Mouse (Mus musculus): ENCODE measurements at regions not wholly inside any gene's neighbourhood (a gene's known extent, or its start where the extent isn't known, plus 50 kb on each side); places are given as distances from the start of the nearest gene placed in this dataset.

DNA sequence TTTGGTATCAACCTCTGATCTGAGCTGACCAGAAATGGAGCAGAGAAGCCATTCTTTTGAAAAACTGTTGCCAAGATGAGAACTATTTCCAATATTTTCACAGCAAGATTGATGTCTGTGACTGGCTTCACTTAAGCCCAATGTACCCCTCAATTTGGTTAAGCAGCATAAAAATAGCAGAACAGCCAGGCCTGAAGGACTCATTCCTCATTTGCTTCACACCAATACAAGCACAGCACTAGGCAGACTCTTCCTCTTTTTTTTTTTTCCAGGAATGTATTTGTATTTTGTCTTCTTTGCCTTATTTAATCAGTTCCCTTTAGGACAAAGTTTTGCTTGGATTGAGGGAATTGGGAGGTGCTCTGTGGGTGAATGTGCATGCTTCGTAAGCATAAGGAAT lies 441.4 kb upstream of the Btbd3 start:
- H3K27me3 ChIP-seq: no peaks in the 10 kb centered on the region
- no peak overlapping the region for H3K27ac ChIP-seq
- WGBS: 95% methylated on average over 1 of the region's 1 CpGs
- no peak overlapping the region for H3K4me2 ChIP-seq
- no peak overlapping the region for H3K4me3 ChIP-seq (replicated peaks)
- H3K36me3 ChIP-seq: no peaks in the 10 kb centered on the region
- ATAC-seq (ENCODE audit: insufficient number of reproducible peaks, insufficient read depth, low FRiP score, low TSS enrichment, low read depth): no peak
- H3K9ac ChIP-seq (replicated peaks): no peak overlapping the region
- no peaks in the 10 kb centered on the region for H3K9me3 ChIP-seq
- H3K4me1 ChIP-seq (replicated peaks): no peaks in the 10 kb centered on the region

DNA sequence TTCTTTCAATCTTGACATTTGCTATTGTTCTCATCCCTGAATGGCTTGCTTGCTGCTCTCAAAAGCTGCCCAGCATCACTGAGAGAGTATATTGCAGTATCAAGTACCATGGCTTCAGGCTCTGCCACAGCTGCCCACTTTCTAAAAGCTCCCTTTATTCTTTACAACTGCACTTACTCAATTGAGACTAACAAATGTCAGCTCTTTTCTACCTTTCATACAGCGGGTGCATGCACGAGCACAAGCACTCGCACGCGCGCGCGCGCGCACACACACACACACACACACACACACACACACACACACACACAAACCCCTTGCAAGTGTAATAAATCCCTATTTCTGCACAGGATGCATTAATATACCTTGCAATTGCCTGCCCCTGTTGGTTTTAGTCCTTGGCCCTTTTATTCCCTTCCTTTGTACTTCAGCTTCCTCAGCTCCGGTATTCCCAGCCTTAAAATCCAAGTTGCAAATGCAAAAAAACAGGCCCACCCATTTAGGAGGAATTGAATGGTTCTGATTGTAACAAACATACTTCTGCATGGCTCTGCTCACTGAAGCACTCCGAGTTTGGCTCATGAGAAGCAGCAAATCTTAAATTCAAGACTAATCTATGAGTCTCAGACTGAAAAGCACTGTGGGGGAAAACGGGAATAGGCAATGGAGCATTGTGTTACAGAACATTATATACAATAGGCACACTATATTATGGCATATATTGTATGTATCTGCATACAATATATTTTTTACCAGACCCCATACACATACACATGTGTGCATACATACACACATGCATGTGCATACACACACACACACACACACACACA lies 447.7 kb upstream of the Btbd3 start:
- H3K27ac ChIP-seq: no peak overlapping the region
- H3K9ac ChIP-seq (replicated peaks): no peak overlapping the region
- H3K4me1 ChIP-seq (replicated peaks): no peaks in the 10 kb centered on the region
- H3K27me3 ChIP-seq: no peaks in the 10 kb centered on the region
- ATAC-seq (ENCODE audit: insufficient number of reproducible peaks, insufficient read depth, low FRiP score, low TSS enrichment, low read depth): no peak
- no peaks in the 10 kb centered on the region for H3K36me3 ChIP-seq
- H3K4me2 ChIP-seq: no peak overlapping the region
- H3K9me3 ChIP-seq: no peaks in the 10 kb centered on the region
- 87% methylated on average over 13 of the region's 13 CpGs for WGBS
- H3K4me3 ChIP-seq (replicated peaks): no peak overlapping the region

DNA sequence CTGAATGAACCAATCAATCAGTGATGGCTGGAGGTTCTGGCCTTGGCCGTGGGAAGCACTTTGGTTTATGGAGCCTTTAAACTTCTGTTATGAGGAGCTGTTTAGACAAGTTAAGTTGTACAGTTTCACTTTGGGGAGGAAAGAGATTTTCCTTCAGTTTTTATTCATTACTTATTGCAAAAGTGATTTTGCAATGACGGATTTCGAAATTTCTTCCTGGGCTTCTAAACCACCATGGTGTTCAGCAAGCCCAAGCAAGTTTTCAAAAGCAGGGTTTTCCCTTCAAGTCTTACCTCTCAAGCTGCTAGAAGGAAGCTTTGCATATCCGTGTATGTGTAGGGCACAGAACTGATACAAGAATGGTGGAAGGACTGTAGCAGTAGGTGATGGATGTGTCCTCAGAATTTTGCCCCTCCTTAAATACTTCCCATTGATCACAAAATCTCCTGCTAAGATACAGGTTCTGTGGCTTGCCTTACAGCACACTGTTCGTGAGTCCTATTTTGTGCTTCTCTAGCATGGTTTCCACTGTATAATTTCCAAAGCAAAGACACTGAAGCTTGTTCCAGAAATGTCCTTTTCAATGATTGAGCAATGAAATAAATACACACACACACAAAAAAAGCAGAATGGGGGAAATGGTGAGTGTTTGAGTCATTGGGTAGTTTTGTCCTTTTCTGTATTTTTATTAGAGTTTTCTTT lies 448.6 kb upstream of the Btbd3 start:
- H3K4me1 ChIP-seq (replicated peaks): no peaks in the 10 kb centered on the region
- ATAC-seq (ENCODE audit: insufficient number of reproducible peaks, insufficient read depth, low FRiP score, low TSS enrichment, low read depth): no peak
- WGBS: 77% methylated on average over 5 of the region's 5 CpGs
- no peak overlapping the region for H3K4me3 ChIP-seq (replicated peaks)
- H3K9me3 ChIP-seq: no peaks in the 10 kb centered on the region
- no peaks in the 10 kb centered on the region for H3K27me3 ChIP-seq
- no peak overlapping the region for H3K9ac ChIP-seq (replicated peaks)
- H3K4me2 ChIP-seq: no peak overlapping the region
- no peak overlapping the region for H3K27ac ChIP-seq
- no peaks in the 10 kb centered on the region for H3K36me3 ChIP-seq

GRCm38 (mm10) chr2:137794841-137795240 lies 461.5 kb upstream of the Btbd3 start:
- Histone ChIP-seq H3K9ac (replicated peaks) (no peak overlapping the region), H3K9me3 (no peaks in the 10 kb centered on the region), H3K4me3 (replicated peaks) (no peak overlapping the region), H3K4me1 (replicated peaks) (no peaks in the 10 kb centered on the region), H3K36me3 (no peaks in the 10 kb centered on the region), H3K27me3 (no peaks in the 10 kb centered on the region), H3K4me2 (no peak overlapping the region), H3K27ac (no peak overlapping the region)
- ATAC-seq (ENCODE audit: insufficient number of reproducible peaks, insufficient read depth, low FRiP score, low TSS enrichment, low read depth): no peak
- 85% methylated on average over 2 of the region's 2 CpGs for WGBS

DNA sequence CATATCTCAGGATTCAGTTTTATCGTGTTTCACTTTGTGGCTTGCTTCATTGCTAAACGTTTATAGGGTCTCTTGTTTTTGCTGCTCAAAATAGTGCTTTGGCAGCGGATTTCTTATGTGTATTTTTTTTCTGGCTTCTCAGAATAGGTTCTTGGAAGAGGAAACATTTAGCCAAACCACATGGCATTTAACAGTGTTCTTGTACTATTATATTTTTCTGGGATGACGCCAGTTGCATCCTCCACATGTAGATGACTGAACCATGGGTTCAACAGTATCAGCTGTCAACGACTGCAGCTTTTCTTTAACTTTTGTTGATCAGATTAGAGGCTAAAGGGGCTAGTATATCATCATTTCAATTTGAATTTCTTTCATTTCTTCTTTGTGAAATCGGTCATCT lies 472.3 kb upstream of the Btbd3 start:
- no peak for ATAC-seq (ENCODE audit: insufficient number of reproducible peaks, insufficient read depth, low FRiP score, low TSS enrichment, low read depth)
- Histone ChIP-seq H3K4me3 (replicated peaks) (no peak overlapping the region), H3K9ac (replicated peaks) (no peak overlapping the region), H3K27ac (no peak overlapping the region), H3K4me2 (no peak overlapping the region), H3K36me3 (no peaks in the 10 kb centered on the region), H3K27me3 (no peaks in the 10 kb centered on the region), H3K9me3 (no peaks in the 10 kb centered on the region), H3K4me1 (replicated peaks) (no peaks in the 10 kb centered on the region)
- 85% methylated on average over 6 of the region's 6 CpGs for WGBS

DNA sequence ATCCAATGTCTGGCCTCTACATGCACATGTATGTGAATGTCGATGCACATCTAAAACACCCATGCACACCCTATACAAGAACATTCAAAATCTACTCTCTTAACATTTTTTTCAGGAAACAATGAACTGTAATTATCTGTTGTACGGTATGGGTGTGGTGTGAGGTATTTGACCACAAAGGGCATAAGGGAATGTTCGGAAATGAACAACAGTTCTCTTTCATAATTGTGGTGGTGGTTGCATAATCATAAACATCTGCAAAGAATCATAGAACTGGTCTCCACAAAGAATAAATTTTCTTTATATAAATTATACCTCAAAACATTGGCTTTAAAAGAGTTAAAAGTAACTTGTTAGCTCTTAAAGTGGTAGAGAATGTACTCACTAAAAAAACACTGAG lies 478.9 kb upstream of the Btbd3 start:
- Histone ChIP-seq H3K9ac (replicated peaks) (no peak overlapping the region), H3K36me3 (no peaks in the 10 kb centered on the region), H3K4me3 (replicated peaks) (no peak overlapping the region), H3K27ac (no peak overlapping the region), H3K27me3 (no peaks in the 10 kb centered on the region), H3K4me1 (replicated peaks) (no peaks in the 10 kb centered on the region), H3K9me3 (no peaks in the 10 kb centered on the region), H3K4me2 (no peak overlapping the region)
- ATAC-seq (ENCODE audit: insufficient number of reproducible peaks, insufficient read depth, low FRiP score, low TSS enrichment, low read depth): no peak
- WGBS: 82% methylated on average over 3 of the region's 3 CpGs

- H3K4me3 ChIP-seq (replicated peaks): no peak overlapping the region
- no peaks in the 10 kb centered on the region for H3K27me3 ChIP-seq
- H3K27ac ChIP-seq: no peak overlapping the region
- no peak for ATAC-seq (ENCODE audit: insufficient number of reproducible peaks, insufficient read depth, low FRiP score, low TSS enrichment, low read depth)
- H3K36me3 ChIP-seq: no peaks in the 10 kb centered on the region
- no peak overlapping the region for H3K9ac ChIP-seq (replicated peaks)
- no peaks in the 10 kb centered on the region for H3K9me3 ChIP-seq
- H3K4me2 ChIP-seq: no peak overlapping the region
- H3K4me1 ChIP-seq (replicated peaks): no peaks in the 10 kb centered on the region
Measured at GRCm38 (mm10) chr2:137764785-137765184, 491.6 kb upstream of the Btbd3 start.

DNA sequence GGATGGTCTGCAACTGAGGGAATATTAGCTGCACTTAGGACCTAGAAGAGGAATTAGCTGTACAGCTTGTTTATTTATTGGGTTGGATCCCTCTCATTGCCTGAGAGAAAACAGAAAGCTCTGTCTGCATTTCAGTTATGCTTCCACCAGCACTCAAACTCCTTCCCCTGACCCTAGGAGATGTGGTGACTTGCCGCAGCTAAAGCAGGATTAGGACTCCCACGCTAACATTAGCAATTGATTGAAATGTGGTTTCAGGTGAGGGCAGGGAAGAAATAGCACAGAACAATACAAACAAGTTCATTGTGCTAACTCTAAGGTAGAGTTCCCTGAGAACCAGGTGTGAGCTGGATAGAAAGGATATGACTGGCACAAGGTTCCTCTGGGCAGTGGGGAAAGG lies 496.9 kb upstream of the Btbd3 start:
- H3K27me3 ChIP-seq: no peaks in the 10 kb centered on the region
- ATAC-seq (ENCODE audit: insufficient number of reproducible peaks, insufficient read depth, low FRiP score, low TSS enrichment, low read depth): no peak
- no peaks in the 10 kb centered on the region for H3K9me3 ChIP-seq
- H3K4me1 ChIP-seq (replicated peaks): peaks cover 14% of the 10 kb centered on the region
- H3K36me3 ChIP-seq: no peaks in the 10 kb centered on the region
- 87% methylated on average over 2 of the region's 2 CpGs for WGBS
- no peak overlapping the region for H3K4me3 ChIP-seq (replicated peaks)
- no peak overlapping the region for H3K27ac ChIP-seq
- H3K9ac ChIP-seq (replicated peaks): no peak overlapping the region
- H3K4me2 ChIP-seq: no peak overlapping the region

DNA sequence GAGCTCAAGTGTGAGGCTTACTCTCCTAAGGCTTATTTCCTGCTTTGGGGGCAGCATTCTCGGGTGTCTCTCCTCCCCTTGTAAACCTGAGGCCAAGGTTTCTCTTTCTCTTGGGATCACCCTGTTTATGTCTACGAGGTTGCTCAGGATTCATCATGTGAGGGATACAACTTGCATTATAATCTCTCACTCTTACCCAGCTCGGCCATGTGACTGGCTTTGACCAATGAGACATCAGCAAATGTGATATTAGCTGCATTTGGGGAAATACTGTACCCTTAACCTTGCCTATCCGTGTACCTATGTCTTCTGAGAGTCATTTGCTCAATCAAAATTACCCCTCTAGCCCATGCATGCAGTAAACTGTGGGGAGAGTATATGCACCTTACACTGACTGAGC lies 498.0 kb upstream of the Btbd3 start:
- WGBS: 69% methylated on average over 4 of the region's 4 CpGs
- no peak overlapping the region for H3K27ac ChIP-seq
- ATAC-seq (ENCODE audit: insufficient number of reproducible peaks, insufficient read depth, low FRiP score, low TSS enrichment, low read depth): no peak
- no peaks in the 10 kb centered on the region for H3K9me3 ChIP-seq
- H3K4me1 ChIP-seq (replicated peaks): peaks cover 14% of the 10 kb centered on the region
- no peak overlapping the region for H3K9ac ChIP-seq (replicated peaks)
- no peak overlapping the region for H3K4me3 ChIP-seq (replicated peaks)
- H3K4me2 ChIP-seq: no peak overlapping the region
- H3K36me3 ChIP-seq: no peaks in the 10 kb centered on the region
- H3K27me3 ChIP-seq: no peaks in the 10 kb centered on the region

DNA sequence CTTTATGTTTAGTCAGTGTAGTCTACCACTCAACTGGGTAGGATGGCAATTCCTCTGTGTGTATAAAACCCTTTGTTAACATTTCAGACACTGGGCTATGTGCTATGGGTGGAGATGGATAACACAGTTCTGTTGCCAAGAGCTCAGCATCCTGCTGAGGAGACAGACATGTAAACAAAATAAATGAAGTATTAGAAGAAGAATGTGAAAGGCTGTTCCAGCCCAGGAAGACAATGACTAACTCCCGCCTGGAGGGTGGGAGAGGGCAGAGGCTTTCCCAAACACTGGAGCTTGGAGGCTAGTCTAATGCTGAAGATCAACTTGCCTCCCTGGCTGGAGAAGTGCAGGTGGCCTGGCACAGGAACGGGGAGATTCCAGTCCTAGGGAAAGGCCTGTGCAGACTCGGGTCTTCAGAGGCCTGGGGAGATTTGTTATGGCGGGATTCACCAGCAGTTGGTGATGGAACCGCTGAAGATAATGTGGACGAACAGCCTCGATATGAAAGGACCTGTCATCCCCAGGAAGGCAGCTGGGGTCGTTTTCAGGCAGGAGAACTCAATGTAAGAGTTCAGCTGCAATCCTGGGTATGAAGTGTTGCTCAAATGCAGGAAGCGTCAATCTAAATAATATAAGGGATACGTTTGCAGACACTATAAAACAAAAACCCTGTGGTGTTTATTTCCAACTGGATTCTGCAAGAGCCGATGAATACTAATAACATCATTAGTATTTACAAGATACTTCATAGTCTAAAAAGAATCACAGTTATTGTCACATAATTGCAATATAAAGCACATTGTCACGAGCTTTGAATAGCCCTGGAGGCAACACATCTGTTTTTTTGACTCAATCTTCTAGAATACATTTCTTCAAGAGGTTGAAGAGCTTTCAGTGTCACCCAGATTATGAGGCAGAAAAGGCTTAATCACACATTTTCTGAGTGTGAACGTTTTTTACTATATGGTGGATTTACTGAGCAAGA lies 498.8 kb upstream of the Btbd3 start:
- no peak overlapping the region for H3K9ac ChIP-seq (replicated peaks)
- H3K4me1 ChIP-seq (replicated peaks): peaks cover 14% of the 10 kb centered on the region
- no peaks in the 10 kb centered on the region for H3K36me3 ChIP-seq
- no peak overlapping the region for H3K4me2 ChIP-seq
- no peak overlapping the region for H3K27ac ChIP-seq
- no peaks in the 10 kb centered on the region for H3K9me3 ChIP-seq
- H3K4me3 ChIP-seq (replicated peaks): no peak overlapping the region
- ATAC-seq (ENCODE audit: insufficient number of reproducible peaks, insufficient read depth, low FRiP score, low TSS enrichment, low read depth): no peak
- no peaks in the 10 kb centered on the region for H3K27me3 ChIP-seq
- 48% methylated on average over 13 of the region's 13 CpGs for WGBS

- WGBS: 10% methylated on average over 3 of the region's 3 CpGs
- Histone ChIP-seq H3K4me2 (no peak overlapping the region), H3K36me3 (no peaks in the 10 kb centered on the region), H3K9ac (replicated peaks) (no peak overlapping the region), H3K4me3 (replicated peaks) (no peak overlapping the region), H3K27ac (no peak overlapping the region), H3K4me1 (replicated peaks) (peaks cover 14% of the 10 kb centered on the region), H3K9me3 (no peaks in the 10 kb centered on the region), H3K27me3 (no peaks in the 10 kb centered on the region)
- ATAC-seq (ENCODE audit: insufficient number of reproducible peaks, insufficient read depth, low FRiP score, low TSS enrichment, low read depth): no peak
Measured at GRCm38 (mm10) chr2:137756220-137756619, 500.1 kb upstream of the Btbd3 start.
